Mouse (Mus musculus) urinary bladder, postnatal 25 days (tissue): Measurements from ENCODE around the gene Lhx5.
A peak's percentile ranks its signal among the peaks of the same experiment; 100 is the strongest.

ENCODE experiments used
- DNase-seq: peaks from one replicate; pipeline ENCODE4 v3.0.0; 2022; ENCODE audit warnings: low spot score

Gene Lhx5

DNA sequence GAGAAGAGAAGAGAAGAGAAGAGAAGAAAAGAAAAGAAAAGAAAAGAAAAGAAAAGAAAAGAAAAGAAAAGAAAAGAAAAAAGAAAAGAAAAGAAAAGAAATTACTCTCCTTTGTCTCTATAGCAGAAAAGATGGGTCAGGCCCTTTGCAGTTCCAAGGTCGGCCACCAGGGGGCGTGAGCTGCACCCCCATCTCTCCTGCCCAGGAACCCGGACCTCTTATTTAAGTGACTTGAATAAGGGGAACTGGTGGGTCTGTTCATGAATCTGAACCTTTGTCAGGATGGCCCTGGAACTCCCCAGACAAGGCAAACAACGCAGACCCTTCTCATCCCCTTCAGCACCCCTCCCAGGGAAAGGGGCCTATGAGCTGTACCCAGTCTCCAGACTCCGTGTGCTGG lies 33.6 kb downstream of the Lhx5 start:
- DNase-seq: peak; percentile 23

DNA sequence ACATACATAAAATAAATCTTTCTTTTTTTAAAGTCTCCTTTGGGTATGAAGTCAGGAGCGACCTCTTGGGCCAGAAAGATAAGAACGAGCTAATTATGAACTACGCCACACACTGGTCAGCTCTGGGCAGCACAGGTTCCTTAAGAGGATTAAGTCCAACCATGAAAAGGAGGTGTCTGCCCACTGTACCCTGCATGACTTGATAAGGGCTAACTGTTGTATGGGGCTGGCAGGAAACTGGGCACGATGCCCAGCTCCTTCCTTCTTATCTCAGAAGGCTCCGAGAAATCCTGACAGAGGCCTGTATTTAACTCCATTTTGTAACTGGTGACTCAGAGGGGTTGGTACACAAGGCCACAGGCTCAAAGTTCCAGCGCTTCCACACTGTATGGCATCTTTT lies 34.4 kb downstream of the Lhx5 start:
- peak; percentile 36 for DNase-seq

DNA sequence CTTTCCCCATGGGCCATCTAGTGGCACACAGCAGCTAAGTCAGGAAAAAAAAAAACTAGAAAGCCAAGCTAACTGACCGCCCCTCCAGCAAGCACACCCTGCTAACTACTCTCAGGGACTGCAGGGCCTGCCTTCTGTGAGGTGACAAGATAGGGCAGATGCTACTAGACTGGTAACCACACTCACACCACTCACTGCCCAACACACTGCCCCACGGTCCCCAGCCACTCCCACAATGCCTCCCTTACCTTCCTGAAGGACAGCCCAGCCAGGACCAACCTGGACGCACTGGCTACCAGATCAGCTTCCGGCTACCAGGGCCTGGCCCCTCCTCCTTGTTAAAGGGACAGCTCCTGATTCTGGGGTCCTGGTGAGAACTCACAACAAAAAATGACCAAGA lies 35.5 kb downstream of the Lhx5 start:
- DNase-seq: no peak

DNA sequence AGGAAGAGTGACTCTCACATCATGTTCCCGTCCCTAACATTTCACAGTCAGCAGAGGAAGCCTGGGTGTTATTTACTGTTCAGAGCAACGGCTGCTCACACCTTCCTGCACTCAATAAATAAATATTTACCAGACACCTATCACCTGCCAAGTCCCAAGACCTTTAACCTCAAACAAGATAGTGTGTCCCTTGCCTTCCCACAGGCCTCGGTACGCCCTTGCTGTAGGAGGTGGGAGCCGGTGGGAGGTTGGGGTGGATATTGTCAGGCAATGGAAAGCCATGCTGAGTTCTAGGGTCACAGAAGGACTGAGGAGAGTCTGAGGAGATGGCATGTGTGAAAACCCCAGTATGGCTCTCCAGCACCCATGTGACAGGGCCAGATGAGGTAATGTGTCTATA lies 36.8 kb downstream of the Lhx5 start:
- DNase-seq: no peak

DNA sequence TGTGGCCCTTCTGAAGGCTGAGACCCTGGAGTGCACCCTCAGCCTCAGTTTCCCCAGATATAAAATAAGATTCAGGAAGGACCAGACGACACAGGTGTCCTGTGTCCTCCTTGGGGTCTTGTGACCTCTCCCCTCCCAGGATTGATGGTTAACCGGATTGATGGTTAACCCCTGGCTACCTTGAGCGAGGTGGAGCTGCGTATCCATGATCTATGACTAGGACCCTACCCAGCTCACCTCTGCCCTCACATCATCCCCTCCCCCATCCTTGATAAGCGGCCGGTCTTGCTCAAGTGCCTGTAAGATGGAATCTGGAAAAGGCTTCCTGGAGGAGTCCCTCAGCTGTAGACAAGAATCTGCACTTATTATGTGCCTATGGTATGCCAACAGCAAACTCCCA lies 37.3 kb downstream of the Lhx5 start:
- DNase-seq: no peak

DNA sequence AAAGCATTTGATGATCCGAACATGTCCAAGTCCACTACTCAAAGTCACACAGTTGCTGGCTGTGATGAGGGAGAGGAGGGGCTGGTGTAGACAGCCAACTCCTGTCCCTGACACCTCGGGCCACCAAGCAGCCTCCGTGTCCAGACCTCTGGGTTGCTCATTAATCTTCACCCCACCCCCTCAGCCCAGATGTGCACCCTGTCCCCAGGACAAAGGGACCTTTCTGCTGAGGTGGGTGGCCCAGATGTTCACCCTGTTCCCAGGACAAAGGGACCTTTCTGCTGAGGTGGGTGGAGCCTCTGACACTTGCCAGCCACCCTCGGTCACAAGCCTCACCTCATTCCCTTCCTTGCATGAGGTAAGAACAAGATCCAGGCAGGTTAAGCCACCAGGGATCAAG lies 40.0 kb downstream of the Lhx5 start:
- DNase-seq: no peak

DNA sequence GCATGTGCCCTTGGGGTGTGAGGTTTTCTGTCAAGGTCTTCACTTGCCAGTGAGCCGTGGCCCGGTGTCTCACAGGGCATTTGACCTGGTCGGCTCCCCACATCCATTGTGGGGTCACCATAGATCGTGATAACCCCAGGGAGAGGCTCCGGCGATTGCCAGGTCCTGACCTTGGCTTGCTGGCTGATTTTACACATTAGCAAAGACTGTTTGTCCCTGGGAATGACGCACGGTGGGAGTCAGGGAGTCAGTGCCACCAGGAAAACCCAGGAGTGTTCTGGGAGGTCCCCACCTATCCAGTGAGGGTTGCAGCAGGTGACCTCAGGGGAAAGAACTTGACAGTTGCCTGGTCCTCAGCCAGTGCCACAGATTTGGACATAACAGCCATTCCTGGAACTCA lies 41.3 kb downstream of the Lhx5 start, which contains the start of gene Sdsl:
TSS of gene Sdsl (minus strand) at position 41 of the 400 bp plus-strand sequence.
- no peak for DNase-seq

DNA sequence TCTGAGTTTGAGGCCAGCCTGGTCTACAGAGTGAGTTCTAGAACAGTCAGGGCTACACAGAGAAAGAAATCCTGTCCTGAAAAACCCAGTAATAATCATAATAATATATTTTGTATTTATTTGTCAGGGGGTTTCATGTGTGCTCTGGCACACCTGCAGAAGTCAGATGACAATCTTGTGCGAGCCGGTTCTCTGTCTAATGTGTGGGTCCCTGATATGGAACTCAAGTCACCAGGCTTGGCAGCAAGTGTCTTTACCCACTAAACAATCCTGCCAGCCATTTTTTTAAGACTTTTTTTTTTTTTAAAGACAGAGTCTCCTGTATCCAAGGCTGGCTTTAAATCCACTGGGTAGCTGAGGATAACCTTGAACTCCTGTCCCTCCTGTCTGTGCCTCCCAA lies 41.9 kb downstream of the Lhx5 start:
- no peak for DNase-seq

DNA sequence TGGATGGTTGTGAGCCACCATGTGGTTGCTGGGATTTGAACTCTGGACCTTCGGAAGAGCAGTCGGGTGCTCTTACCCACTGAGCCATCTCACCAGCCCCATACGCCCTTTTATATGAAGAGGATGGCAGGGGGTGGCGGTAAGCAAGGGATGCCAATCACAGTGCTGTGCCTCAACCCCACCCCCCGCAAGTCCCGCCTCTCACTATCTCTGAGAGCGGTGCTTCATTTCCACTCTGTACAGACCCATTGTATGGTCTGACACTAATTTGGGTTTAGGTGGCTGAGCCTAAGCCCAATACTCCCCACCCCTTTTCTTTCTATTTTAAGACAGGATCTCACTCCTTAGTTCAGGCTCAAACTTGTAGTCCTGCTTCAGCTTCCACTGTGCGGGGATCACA lies 44.4 kb downstream of the Lhx5 start:
- no peak for DNase-seq

DNA sequence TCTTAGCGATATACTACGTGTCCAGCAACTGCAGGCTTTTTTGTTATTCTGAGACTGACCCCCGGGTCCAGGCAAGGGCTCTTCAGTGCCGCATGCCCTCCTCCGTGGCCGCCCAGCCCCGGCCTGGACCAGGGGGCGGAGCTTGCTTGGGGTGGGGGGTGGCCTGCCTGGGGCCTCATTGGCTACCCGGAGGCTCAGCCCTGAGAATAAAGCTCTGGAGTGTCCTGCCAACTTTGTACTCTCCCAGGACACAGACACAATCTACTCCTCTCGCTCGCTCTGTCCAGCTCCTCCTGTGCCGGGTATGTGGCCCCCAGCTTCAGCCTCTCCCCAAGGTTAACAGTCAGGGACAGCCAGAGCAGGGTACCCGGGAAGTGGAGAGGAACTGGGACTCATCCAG lies 44.8 kb downstream of the Lhx5 start, which contains the start of gene Sds:
TSS of gene Sds (plus strand) at position 231 of the 400 bp plus-strand sequence.
- DNase-seq: no peak

DNA sequence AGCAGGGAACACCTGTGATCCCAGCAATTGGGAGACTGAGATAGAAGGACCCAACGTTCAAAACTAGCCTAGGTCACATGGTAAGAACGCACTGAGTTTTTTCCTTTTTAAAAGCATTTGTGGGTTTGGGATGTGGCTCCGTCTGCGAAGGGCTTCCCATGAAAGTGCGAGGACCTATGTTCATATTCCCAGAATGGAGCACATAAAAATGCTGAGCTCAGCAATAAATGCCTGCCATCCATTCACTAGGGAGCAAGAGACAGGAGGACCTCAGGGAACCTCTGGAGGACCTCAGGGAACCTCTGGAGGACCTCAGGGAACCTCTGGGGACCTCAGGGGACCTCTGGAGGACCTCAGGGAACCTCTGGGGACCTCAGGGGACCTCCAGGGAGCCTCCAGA lies 46.5 kb downstream of the Lhx5 start:
- DNase-seq: no peak

DNA sequence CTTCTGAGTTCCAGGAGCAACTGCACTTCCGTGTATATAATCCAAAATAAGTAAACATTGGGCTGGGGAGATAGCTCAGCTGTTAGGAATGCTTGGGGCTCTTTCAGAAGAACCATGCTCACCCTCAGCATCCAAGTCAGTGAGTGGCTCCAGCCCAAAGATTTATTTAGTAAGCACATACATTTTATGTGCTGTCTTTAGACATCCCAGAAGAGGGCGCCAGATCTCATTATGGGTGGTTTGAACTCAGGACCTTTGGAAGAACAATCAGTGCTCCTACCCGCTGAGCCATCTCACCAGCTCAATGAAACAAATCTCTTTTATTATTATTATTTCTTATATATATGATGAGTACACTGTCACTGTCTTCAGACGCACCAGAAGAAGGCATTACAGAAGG lies 48.0 kb downstream of the Lhx5 start:
- no peak for DNase-seq

DNA sequence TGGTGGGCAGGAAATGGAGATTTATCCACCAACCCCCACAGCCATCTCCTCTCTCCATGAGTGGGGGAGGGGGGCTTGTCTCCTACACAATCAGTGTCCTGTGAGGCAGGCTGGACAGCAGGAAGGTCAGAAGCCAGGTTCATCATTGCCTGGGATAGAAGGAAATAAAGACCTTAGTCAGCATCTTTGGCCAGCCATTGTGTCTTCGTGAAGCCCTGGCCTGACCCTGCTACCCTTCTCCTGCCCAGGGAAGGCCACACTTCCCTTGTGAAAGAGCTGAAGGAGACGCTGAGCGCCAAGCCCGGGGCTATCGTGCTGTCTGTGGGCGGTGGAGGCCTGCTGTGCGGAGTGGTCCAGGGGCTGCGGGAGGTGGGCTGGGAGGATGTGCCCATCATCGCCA lies 49.7 kb downstream of the Lhx5 start:
- DNase-seq: no peak

DNA sequence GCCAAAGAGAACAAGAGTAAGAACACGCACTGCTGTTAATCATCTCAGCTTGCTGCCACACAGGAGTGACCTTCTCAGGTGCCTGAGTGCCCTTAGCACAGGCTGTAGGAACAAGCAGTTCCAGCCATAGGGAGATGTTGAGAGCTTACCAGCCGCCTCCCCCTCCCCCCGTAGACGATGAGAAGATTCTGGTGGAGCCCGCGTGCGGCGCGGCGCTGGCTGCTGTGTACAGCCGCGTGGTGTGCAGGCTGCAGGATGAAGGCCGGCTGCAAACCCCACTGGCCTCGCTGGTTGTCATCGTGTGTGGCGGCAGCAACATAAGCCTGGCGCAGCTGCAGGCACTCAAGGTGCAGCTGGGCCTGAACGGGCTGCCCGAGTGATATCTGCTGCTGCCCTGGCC lies 51.9 kb downstream of the Lhx5 start:
- no peak for DNase-seq

DNA sequence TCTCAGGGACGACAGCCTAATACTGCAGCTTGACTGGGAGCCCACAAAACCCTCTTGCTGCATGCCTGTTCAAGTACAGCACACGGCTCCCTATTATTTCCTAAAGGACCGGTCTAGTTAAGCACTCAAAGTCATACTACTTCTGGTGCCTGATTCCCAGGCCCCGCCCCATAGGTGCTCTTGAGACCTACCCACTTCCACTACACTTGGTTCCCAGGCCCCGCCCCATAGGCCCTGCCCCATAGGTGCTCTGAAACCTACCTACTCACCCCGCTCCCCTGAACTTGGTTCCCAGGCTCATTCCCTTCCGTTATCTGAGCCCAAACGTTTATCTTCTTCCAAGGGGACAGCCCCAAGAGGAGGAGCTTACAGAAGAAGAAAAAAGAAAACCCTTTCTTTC lies 56.3 kb downstream of the Lhx5 start:
- no peak for DNase-seq

DNA sequence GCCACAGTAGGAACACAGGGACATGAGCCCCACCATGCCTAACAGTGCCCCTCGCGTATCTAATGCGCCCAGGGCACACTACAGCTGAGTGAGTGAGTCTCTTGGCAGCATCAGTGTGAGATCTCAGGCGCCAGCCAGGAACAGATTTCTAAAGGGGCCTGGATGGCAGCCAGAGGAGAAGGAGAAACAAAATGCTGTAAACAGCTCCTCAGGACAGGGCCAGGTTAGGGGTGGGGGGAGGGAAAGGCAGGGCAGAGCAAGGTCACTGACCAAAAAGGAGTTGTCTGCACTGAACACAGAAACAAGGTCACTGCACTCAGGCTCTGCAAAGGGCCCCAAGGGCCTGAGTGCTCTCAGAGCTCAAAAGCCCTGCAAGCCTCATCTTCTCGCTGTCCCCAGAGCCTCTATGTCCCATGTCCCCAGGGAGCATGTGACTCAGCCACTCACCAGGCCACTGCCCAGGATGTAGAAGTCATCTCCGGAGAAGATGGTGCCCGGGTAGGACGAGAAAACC lies 59.2 kb downstream of the Lhx5 start:
- DNase-seq: no peak
